In the genomic region with DNA sequence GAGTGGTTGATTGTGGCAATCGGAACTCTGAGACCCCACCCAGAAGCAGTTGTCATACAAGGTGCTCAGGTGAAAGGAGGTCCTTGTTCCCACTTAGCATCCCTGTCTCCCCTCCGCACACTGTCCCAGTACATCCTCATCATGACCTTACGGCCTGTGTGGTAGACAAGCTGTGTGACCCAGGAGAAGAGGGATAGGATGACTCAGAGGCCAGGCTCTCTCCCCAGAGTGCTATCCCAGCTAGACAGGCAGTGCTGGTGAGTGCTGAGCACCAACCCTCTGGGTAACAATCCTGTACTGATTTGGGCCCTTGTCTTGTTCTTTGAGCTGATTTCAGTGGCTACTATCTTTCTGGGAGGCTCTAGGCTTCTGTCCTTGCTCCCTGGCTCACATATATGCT, we compare ENCODE assay signal across 15 mouse cellular contexts.
DNase-seq lines count a peak whose midpoint lies in the region; ATAC-seq and TF ChIP-seq lines count a peak whose summit lies in the region.
"Had no signal": no experiment of that assay in that cellular context is flagged by ENCODE, and none has a peak within 500 bp of the region (broad histone marks: within the 10 kb centered on the region; RNA-seq: fewer than 3 reads in every experiment).

No protein-coding gene starts in this region.

- intact Hi-C loops in heart, adult 2 months (cut with DNase I) = loop anchor here (1.0 to 2.0 kb wide), 2 partner anchors 78 to 180 kb away; no protein-coding TSS in a partner anchor

- TF ChIP-seq CTCF in heart, adult 2 months (IDR thresholded peaks at IDR 0.05) = no peak
- TF ChIP-seq CTCF in heart, postnatal 0 days (IDR thresholded peaks at IDR 0.05; ENCODE audit: low read depth) = no peak

- no peak overlapping the region for H3K9ac ChIP-seq in heart, adult 2 months (ENCODE audit: low read depth, low read length)
- no peak overlapping the region for H3K9ac ChIP-seq in heart, postnatal 0 days (replicated peaks; ENCODE audit: low read depth, low read length)
- H3K9ac ChIP-seq: embryonic facial prominence, embryonic 12.5 days; forebrain, embryonic 15.5 days; heart, embryonic 15.5 days; hindbrain, embryonic 13.5 days had no signal

- no peak for ATAC-seq in heart, postnatal 0 days (ENCODE audit: insufficient read depth, low read depth)
- ATAC-seq: forebrain, embryonic 15.5 days; hindbrain, postnatal 0 days had no signal

- H3K36me3 ChIP-seq in heart, adult 2 months (ENCODE audit: control insufficient read depth, insufficient read depth, low read length) = no peaks in the 10 kb centered on the region; the same call in 1 of the 2 replicates
- H3K36me3 ChIP-seq in heart, postnatal 0 days (replicated peaks; ENCODE audit: control insufficient read depth, insufficient read depth, low read length) = no peaks in the 10 kb centered on the region
- no peaks in the 10 kb centered on the region; the same call in 1 of the 2 replicates for H3K36me3 ChIP-seq in embryonic facial prominence, embryonic 10.5 days (replicated peaks)
- H3K36me3 ChIP-seq: forebrain, embryonic 15.5 days; G1E; heart, embryonic 15.5 days had no signal

- no peaks in the 10 kb centered on the region for H3K27me3 ChIP-seq in heart, adult 2 months (ENCODE audit: control insufficient read depth, insufficient read depth, low read length)
- no peaks in the 10 kb centered on the region for H3K27me3 ChIP-seq in heart, postnatal 0 days (ENCODE audit: control insufficient read depth, insufficient read depth, low read length)
- H3K27me3 ChIP-seq in embryonic facial prominence, embryonic 10.5 days (replicated peaks; ENCODE audit: low read depth, poor library complexity, severe bottlenecking) = no peaks in the 10 kb centered on the region
- H3K27me3 ChIP-seq: embryonic facial prominence, embryonic 12.5 days; forebrain, embryonic 15.5 days; heart, embryonic 15.5 days; hindbrain, embryonic 13.5 days had no signal

- H3K79me2 ChIP-seq in heart, adult 2 months (replicated peaks; ENCODE audit: control insufficient read depth, insufficient read depth, low read length) = no peaks in the 10 kb centered on the region

- WGBS in heart, adult 2 months = 82% methylated on average over 3 of the region's 3 CpGs
- WGBS in heart, postnatal 0 days = 87% methylated on average over 3 of the region's 3 CpGs
- 91% methylated on average over 3 of the region's 3 CpGs for WGBS in embryonic facial prominence, embryonic 10.5 days

- H3K4me3 ChIP-seq in heart, adult 2 months = no peak overlapping the region
- H3K4me3 ChIP-seq in heart, postnatal 0 days (ENCODE audit: low read depth, low read length) = no peak overlapping the region
- no peak overlapping the region for H3K4me3 ChIP-seq in embryonic facial prominence, embryonic 10.5 days
- H3K4me3 ChIP-seq: embryonic facial prominence, embryonic 12.5 days; forebrain, embryonic 15.5 days; heart, embryonic 15.5 days; hindbrain, embryonic 13.5 days had no signal

- no peak overlapping the region for H3K4me2 ChIP-seq in heart, postnatal 0 days (ENCODE audit: low read depth, low read length)
- H3K4me2 ChIP-seq: embryonic facial prominence, embryonic 12.5 days; forebrain, embryonic 15.5 days; heart, embryonic 15.5 days; hindbrain, embryonic 13.5 days had no signal

- H3K27ac ChIP-seq in heart, adult 2 months = peak overlapping the region; percentile 91
- H3K27ac ChIP-seq in heart, postnatal 0 days (ENCODE audit: low read depth) = peak overlapping the region; percentile 46; the same call in 1 of the 2 replicates
- H3K27ac ChIP-seq in embryonic facial prominence, embryonic 10.5 days (replicated peaks) = no peak overlapping the region
- H3K27ac ChIP-seq: embryonic facial prominence, embryonic 12.5 days; forebrain, embryonic 15.5 days; hindbrain, embryonic 13.5 days; hindbrain, postnatal 0 days; kidney, postnatal 0 days had no signal

- no peak for TF ChIP-seq EP300 in heart, adult 2 months (IDR thresholded peaks at IDR 0.05; ENCODE audit: insufficient read depth, low read depth, low read length)
- TF ChIP-seq EP300 in heart, postnatal 0 days (IDR thresholded peaks at IDR 0.05; ENCODE audit: low read depth) = no peak

- peak; percentile 24 to 46 for DNase-seq in adrenal gland, postnatal 36 days
- no peak for DNase-seq in adrenal gland, adult 18-20 months (ENCODE audit: low spot score in 2 of 2)
- no peak for DNase-seq in heart, adult 2 months
- DNase-seq in heart, adult 8-10 months (ENCODE audit: low spot score) = no peak
- DNase-seq in heart, postnatal 0 days (ENCODE audit: low spot score) = no peak
- no peak for DNase-seq in heart, adult 9 months (ENCODE audit: low spot score in 2 of 2)
- DNase-seq in R1 (ENCODE audit: low read depth, low spot score) = peak; percentile 8
- DNase-seq in embryonic facial prominence, embryonic 10.5 days (ENCODE audit: low spot score) = no peak

- peaks cover 20% of the 10 kb centered on the region for H3K4me1 ChIP-seq in heart, adult 2 months (ENCODE audit: control insufficient read depth, insufficient read depth, low read length)
- peaks cover 49% of the 10 kb centered on the region for H3K4me1 ChIP-seq in heart, postnatal 0 days (ENCODE audit: control insufficient read depth, insufficient read depth)
- peaks cover 19% of the 10 kb centered on the region; the same call in 1 of the 2 replicates for H3K4me1 ChIP-seq in embryonic facial prominence, embryonic 10.5 days

- no peak for TF ChIP-seq POLR2A in heart, adult 2 months (IDR thresholded peaks at IDR 0.05; ENCODE audit: insufficient read depth, low read depth, low read length)

- no peaks in the 10 kb centered on the region for H3K9me3 ChIP-seq in heart, postnatal 0 days (replicated peaks; ENCODE audit: control insufficient read depth, low read length)
- H3K9me3 ChIP-seq in embryonic facial prominence, embryonic 10.5 days = no peaks in the 10 kb centered on the region
- H3K9me3 ChIP-seq: embryonic facial prominence, embryonic 12.5 days; forebrain, embryonic 15.5 days; G1E; heart, embryonic 15.5 days; hindbrain, embryonic 13.5 days had no signal

Comparison
In these comparisons a context has a peak if more than half of its experiments do, and no peak if none do; other contexts are left out.
1. DNase-seq: peak in adrenal gland, postnatal 36 days (2 of 2) and R1 (single experiment); none in adrenal gland, adult 18-20 months (0 of 2), heart, adult 2 months (0 of 2), heart, adult 8-10 months (single experiment), heart, postnatal 0 days (single experiment), heart, adult 9 months (0 of 2) and embryonic facial prominence, embryonic 10.5 days (single experiment).